Mouse (Mus musculus) midbrain, embryonic 16.5 days (tissue): ENCODE data around the gene Rbm24. TPM values are rescaled to one million over a fixed set of nuclear protein-coding genes. Genes with fewer than 3 reads are reported as not detected.

Experiments
- ATAC-seq: fragments of 200-750 bp; cut with Nextera tagmentation; 2 replicates; pipeline ENCODE4 v1.8.0; 2017; ENCODE audit warnings: moderate TSS enrichment
- H3K27ac ChIP-seq: fragments of 300-500 bp; sonication (generic); 2 replicates; pipeline ENCODE4 v1.5.1; 2014; ENCODE audit warnings: mild to moderate bottlenecking, low read length, mixed read lengths
- H3K27me3 ChIP-seq: fragments of 300-500 bp; sonication (generic); 2 replicates; pipeline ENCODE4 v1.6.1; 2014; ENCODE audit warnings: low read depth, low read length, mixed read lengths; ENCODE audit not compliant: control insufficient read depth, insufficient read depth
- H3K36me3 ChIP-seq: fragments of 300-500 bp; sonication (generic); 2 replicates; pipeline ENCODE4 v1.6.1; 2014; ENCODE audit warnings: mild to moderate bottlenecking, low read length, moderate library complexity, mixed read lengths; ENCODE audit not compliant: control insufficient read depth, insufficient read depth
- H3K4me1 ChIP-seq: fragments of 300-500 bp; sonication (generic); 2 replicates; pipeline ENCODE4 v1.6.1; 2014; ENCODE audit warnings: mild to moderate bottlenecking, low read length, mixed read lengths; ENCODE audit not compliant: control insufficient read depth, insufficient read depth
- H3K4me2 ChIP-seq: fragments of 300-500 bp; sonication (generic); 2 replicates; pipeline ENCODE4 v1.6.1; 2014; ENCODE audit warnings: mild to moderate bottlenecking, low read length, mixed read lengths
- H3K4me3 ChIP-seq: fragments of 300-500 bp; sonication (generic); 2 replicates; pipeline ENCODE4 v1.5.1; 2014; ENCODE audit warnings: low read depth, mild to moderate bottlenecking, low read length, moderate library complexity, mixed read lengths
- H3K9ac ChIP-seq: fragments of 300-500 bp; sonication (generic); 2 replicates; pipeline ENCODE4 v1.6.1; 2014; ENCODE audit warnings: low read depth, low read length, mixed read lengths
- H3K9me3 ChIP-seq: fragments of 300-500 bp; sonication (generic); replicated peaks from 2 replicates; pipeline ENCODE4 v1.6.1; 2014; ENCODE audit warnings: mild to moderate bottlenecking, low read length, mixed read lengths; ENCODE audit not compliant: control insufficient read depth, poor library complexity, severe bottlenecking
- WGBS: fragments of 180-500 bp; shearing (Covaris S2); extraction: QIAGEN DNeasy Blood & Tissue Kit; methylation state at CpG from one replicate; pipeline ENCODE4 v1.1.7; 2014; 5-methylcytosine and 5-hydroxymethylcytosine counted together
- polyA plus RNA-seq: library from polyadenylated mRNA; unstranded; fragments of >200 nt; fragmentation: Nextera tagmentation; extraction: Ambion mirVana; gene quantifications from 2 replicates; pipeline ENCODE4 v1.2.1, GENCODE M21; 2015

The Rbm24 gene
- polyA plus RNA-seq, 1 experiment from 2014 or later: 3.4 TPM

GRCm38 (mm10) chr13:46424376-46424775 lies 6.1 kb downstream of the Rbm24 start:
- no peaks in the 10 kb centered on the region for H3K27me3 ChIP-seq
- 0 out of 2 replicates have a peak, but pooled peaks cover 2% of the 10 kb centered on the region for H3K4me1 ChIP-seq
- no peak overlapping the region for H3K9ac ChIP-seq
- H3K36me3 ChIP-seq: peaks cover 6% of the 10 kb centered on the region
- H3K27ac ChIP-seq: no peak overlapping the region
- no peak overlapping the region for H3K4me2 ChIP-seq
- ATAC-seq: no peak
- H3K4me3 ChIP-seq: no peak overlapping the region
- no peaks in the 10 kb centered on the region for H3K9me3 ChIP-seq
- 91% methylated on average over 8 of the region's 8 CpGs for WGBS

- no peaks in the 10 kb centered on the region for H3K9me3 ChIP-seq
- H3K9ac ChIP-seq: no peak overlapping the region
- H3K27me3 ChIP-seq: no peaks in the 10 kb centered on the region
- no peak overlapping the region for H3K27ac ChIP-seq
- H3K4me2 ChIP-seq: no peak overlapping the region
- no peak overlapping the region for H3K4me3 ChIP-seq
- no peak for ATAC-seq
- peaks cover 11% of the 10 kb centered on the region for H3K36me3 ChIP-seq
- 83% methylated on average over 6 of the region's 6 CpGs for WGBS
- no peaks in the 10 kb centered on the region for H3K4me1 ChIP-seq
Observed at GRCm38 (mm10) chr13:46426651-46427269, 8.5 kb downstream of the Rbm24 start.

DNA sequence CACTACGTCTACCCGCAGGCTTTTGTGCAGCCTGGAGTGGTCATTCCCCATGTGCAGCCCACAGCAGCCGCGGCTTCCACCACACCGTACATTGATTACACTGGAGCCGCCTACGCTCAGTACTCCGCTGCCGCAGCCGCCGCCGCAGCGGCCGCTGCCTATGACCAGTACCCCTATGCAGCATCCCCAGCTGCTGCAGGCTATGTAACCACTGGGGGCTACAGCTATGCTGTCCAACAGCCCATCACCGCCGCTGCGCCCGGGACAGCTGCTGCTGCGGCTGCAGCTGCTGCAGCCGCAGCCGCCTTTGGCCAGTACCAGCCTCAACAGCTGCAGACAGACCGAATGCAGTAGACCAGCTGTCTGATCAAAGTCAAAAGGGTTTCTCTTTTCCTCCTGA lies 10.7 kb downstream of the Rbm24 start:
- Histone ChIP-seq H3K4me3 (no peak overlapping the region), H3K36me3 (peaks cover 11% of the 10 kb centered on the region), H3K27ac (no peak overlapping the region), H3K9ac (no peak overlapping the region), H3K9me3 (no peaks in the 10 kb centered on the region), H3K4me2 (no peak overlapping the region), H3K4me1 (peaks cover 3% of the 10 kb centered on the region; the same call in 1 of the 2 replicates), H3K27me3 (no peaks in the 10 kb centered on the region)
- WGBS: 87% methylated on average over 22 of the region's 22 CpGs
- ATAC-seq: no peak

DNA sequence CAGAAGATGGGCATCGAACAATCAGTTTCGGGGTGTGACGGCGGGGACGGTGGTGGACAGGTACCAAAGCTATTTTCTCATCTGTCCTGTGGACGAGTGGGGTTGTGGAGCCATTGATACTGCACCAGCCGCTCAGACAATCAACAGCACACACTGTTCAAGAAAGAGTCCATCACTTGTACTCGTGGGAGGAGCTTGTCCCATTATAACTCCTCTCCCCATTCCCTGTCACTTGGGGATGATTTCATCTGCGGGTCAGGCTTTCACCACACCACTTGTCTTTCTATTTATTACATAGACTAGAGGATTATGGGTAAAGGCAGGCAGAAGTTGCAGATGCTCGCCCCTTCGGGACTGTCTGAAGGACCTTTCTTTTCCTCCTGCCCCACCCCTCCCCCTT lies 11.6 kb downstream of the Rbm24 start:
- 93% methylated on average over 11 of the region's 11 CpGs for WGBS
- H3K9ac ChIP-seq: no peak overlapping the region
- H3K4me3 ChIP-seq: no peak overlapping the region
- ATAC-seq: no peak
- H3K4me2 ChIP-seq: no peak overlapping the region
- H3K4me1 ChIP-seq: peaks cover 5% of the 10 kb centered on the region
- H3K27ac ChIP-seq: no peak overlapping the region
- H3K27me3 ChIP-seq: no peaks in the 10 kb centered on the region
- no peaks in the 10 kb centered on the region for H3K9me3 ChIP-seq
- H3K36me3 ChIP-seq: peaks cover 11% of the 10 kb centered on the region

DNA sequence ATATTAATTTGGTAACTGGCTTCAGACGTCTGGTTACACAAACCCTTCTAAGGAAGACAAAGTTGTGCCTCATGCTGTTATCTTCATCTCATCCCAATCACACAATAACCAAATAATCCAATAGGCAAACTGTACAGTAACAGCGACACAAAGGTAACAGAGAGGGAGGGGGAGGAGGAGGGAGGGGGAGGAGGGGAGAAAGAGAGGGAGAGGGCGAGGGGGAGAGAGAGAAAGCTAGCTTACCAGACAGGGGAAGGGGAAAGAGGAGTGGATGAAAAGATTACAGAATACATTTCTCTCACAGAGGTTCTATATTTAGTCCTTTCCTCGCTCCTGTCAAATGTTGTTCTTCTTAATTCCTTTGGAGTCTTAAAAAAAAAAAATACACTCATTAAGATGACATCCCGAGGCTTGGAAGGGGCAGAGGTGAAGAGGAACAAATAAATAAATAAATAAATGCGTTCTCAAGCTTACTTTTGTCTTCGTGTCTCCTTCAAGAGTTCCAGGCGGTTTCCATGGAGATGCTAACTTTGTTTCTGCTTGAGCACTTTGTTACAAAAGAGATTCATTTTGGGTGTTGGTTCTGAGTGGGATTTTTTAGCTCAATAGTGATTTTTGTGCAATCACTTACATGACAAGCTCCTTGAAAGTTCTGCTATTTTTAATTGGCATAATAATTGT lies 15.8 kb downstream of the Rbm24 start:
- H3K27me3 ChIP-seq: no peaks in the 10 kb centered on the region
- H3K9me3 ChIP-seq: no peaks in the 10 kb centered on the region
- H3K9ac ChIP-seq: no peak overlapping the region
- no peak overlapping the region for H3K4me3 ChIP-seq
- 8% methylated on average over 7 of the region's 8 CpGs for WGBS
- peaks cover 5% of the 10 kb centered on the region for H3K4me1 ChIP-seq
- no peak for ATAC-seq
- H3K4me2 ChIP-seq: no peak overlapping the region
- peaks cover 8% of the 10 kb centered on the region for H3K36me3 ChIP-seq
- H3K27ac ChIP-seq: 0 out of 2 replicates have a peak overlapping the region, but pooled peaks have one; percentile 13

DNA sequence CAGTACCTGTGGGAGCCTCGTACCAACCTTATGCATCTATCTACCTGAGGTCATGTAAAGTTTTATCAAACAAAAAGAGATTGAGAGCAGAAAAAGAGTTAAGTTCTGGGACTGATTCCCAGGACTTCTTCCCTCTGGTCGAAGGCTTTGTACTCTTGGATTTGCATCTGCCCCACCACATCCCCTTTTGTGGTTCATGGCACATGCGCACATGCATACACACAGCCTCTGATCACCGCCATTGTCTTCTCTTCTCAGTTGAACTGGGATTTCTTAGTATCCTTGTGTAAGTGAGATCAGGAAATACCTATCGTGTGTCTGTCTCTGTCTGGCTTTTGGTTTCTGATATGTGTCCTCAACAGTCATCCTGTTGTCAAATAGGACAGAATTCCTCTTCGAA lies 20.7 kb downstream of the Rbm24 start:
- Histone ChIP-seq H3K27me3 (no peaks in the 10 kb centered on the region), H3K36me3 (no peaks in the 10 kb centered on the region), H3K9me3 (no peaks in the 10 kb centered on the region), H3K4me1 (peaks cover 5% of the 10 kb centered on the region), H3K27ac (no peak overlapping the region), H3K9ac (no peak overlapping the region), H3K4me2 (no peak overlapping the region), H3K4me3 (no peak overlapping the region)
- 76% methylated on average over 6 of the region's 6 CpGs for WGBS
- ATAC-seq: no peak

DNA sequence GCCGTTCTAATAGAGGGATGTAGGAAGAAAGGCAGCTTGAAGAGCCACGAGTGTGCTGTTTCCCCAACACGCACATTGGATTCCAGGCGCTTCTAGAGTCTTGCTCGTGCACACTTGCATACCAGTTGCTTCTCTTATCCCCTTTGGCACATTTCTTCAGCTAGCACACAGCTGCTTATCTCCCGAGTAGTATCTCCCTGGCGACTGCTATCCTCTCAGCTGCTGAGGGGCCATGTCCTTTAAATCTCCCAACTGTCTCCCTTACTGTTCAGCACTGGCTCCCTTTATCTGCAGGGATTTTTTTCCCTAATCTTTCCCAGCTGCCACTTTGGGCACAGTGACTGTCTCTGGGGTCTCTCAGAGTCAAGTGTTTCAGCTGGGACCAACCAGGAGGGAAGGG lies 25.8 kb downstream of the Rbm24 start:
- 48% methylated on average over 7 of the region's 7 CpGs for WGBS

GRCm38 (mm10) chr13:46446062-46446461 lies 27.8 kb downstream of the Rbm24 start:
- Histone ChIP-seq H3K4me2 (no peak overlapping the region), H3K4me1 (peaks cover 8% of the 10 kb centered on the region; the same call in 1 of the 2 replicates), H3K4me3 (no peak overlapping the region), H3K9me3 (no peaks in the 10 kb centered on the region), H3K9ac (no peak overlapping the region), H3K27ac (no peak overlapping the region), H3K36me3 (no peaks in the 10 kb centered on the region), H3K27me3 (no peaks in the 10 kb centered on the region)
- ATAC-seq: no peak
- 86% methylated on average over 6 of the region's 6 CpGs for WGBS

More for the DNA sequence above, 25.8 kb downstream of the Rbm24 start:
- Histone ChIP-seq H3K9me3 (no peaks in the 10 kb centered on the region), H3K27me3 (no peaks in the 10 kb centered on the region), H3K4me2 (no peak overlapping the region), H3K4me1 (peaks cover 8% of the 10 kb centered on the region; the same call in 1 of the 2 replicates), H3K36me3 (no peaks in the 10 kb centered on the region), H3K9ac (no peak overlapping the region), H3K4me3 (no peak overlapping the region), H3K27ac (no peak overlapping the region)
- ATAC-seq: no peak

GRCm38 (mm10) chr13:46448276-46448675 lies 30.0 kb downstream of the Rbm24 start:
- ATAC-seq: no peak
- H3K4me2 ChIP-seq: no peak overlapping the region
- no peak overlapping the region for H3K27ac ChIP-seq
- no peak overlapping the region for H3K4me3 ChIP-seq
- H3K9me3 ChIP-seq: no peaks in the 10 kb centered on the region
- H3K27me3 ChIP-seq: no peaks in the 10 kb centered on the region
- peaks cover 8% of the 10 kb centered on the region; the same call in 1 of the 2 replicates for H3K4me1 ChIP-seq
- no peaks in the 10 kb centered on the region for H3K36me3 ChIP-seq
- 90% methylated on average over 2 of the region's 2 CpGs for WGBS
- no peak overlapping the region for H3K9ac ChIP-seq
